Mouse (Mus musculus): ENCODE measurements around the gene Zdhhc7. TPM values are rescaled to one million over a fixed set of nuclear protein-coding genes. Genes with fewer than 3 reads are reported as not detected.

Zdhhc7 gene
- total RNA-seq, 2 experiments from 2014 or later, result 33.9 to 35.9 TPM

- TF ChIP-seq CTCF (conservative IDR thresholded peaks at IDR 0.05), result no peak
- no peak overlapping the region; the same call in 1 of the 2 replicates for H3K27ac ChIP-seq
- H3K4me3 ChIP-seq, result no peak overlapping the region
- DNase-seq (ENCODE audit: low spot score in 2 of 2), result no peak
Measured at GRCm38 (mm10) chr8:120126357-120127161, 25.3 kb upstream of the Zdhhc7 start.

- no peak for DNase-seq (ENCODE audit: low spot score in 2 of 2)
- no peak for TF ChIP-seq CTCF (conservative IDR thresholded peaks at IDR 0.05)
- H3K27ac ChIP-seq, result 0 out of 2 replicates have a peak overlapping the region, but pooled peaks have one; percentile 10
- H3K4me3 ChIP-seq, result no peak overlapping the region
Measured at GRCm38 (mm10) chr8:120124836-120125389, 23.6 kb upstream of the Zdhhc7 start.

GRCm38 (mm10) chr8:120124261-120124660 is 23.0 kb upstream of the Zdhhc7 start:
- no peak for DNase-seq (ENCODE audit: low spot score in 2 of 2)
- Histone ChIP-seq H3K4me3 (no peak overlapping the region), H3K27ac (0 out of 2 replicates have a peak overlapping the region, but pooled peaks have one; percentile 10)
- no peak for TF ChIP-seq CTCF (conservative IDR thresholded peaks at IDR 0.05)

GRCm38 (mm10) chr8:120120951-120121350 is 19.7 kb upstream of the Zdhhc7 start:
- no peak for DNase-seq (ENCODE audit: low spot score in 2 of 2)
- no peak for TF ChIP-seq CTCF (conservative IDR thresholded peaks at IDR 0.05)
- no peak overlapping the region for H3K4me3 ChIP-seq
- no peak overlapping the region for H3K27ac ChIP-seq

- no peak overlapping the region for H3K27ac ChIP-seq
- no peak overlapping the region for H3K4me3 ChIP-seq
- DNase-seq (ENCODE audit: low spot score in 2 of 2), result no peak
- no peak for TF ChIP-seq CTCF (conservative IDR thresholded peaks at IDR 0.05)
Measured at GRCm38 (mm10) chr8:120119931-120120330, 18.6 kb upstream of the Zdhhc7 start.

- no peak overlapping the region for H3K4me3 ChIP-seq
- no peak overlapping the region for H3K27ac ChIP-seq
- no peak for DNase-seq (ENCODE audit: low spot score in 2 of 2)
- no peak for TF ChIP-seq CTCF (conservative IDR thresholded peaks at IDR 0.05)
Measured at GRCm38 (mm10) chr8:120119429-120119828, 18.1 kb upstream of the Zdhhc7 start.

- no peak overlapping the region for H3K27ac ChIP-seq
- no peak overlapping the region for H3K4me3 ChIP-seq
- DNase-seq (ENCODE audit: low spot score in 2 of 2), result no peak
- no peak for TF ChIP-seq CTCF (conservative IDR thresholded peaks at IDR 0.05)
Measured at GRCm38 (mm10) chr8:120118847-120119246, 17.6 kb upstream of the Zdhhc7 start.

GRCm38 (mm10) chr8:120118162-120118561 is 16.9 kb upstream of the Zdhhc7 start:
- no peak for DNase-seq (ENCODE audit: low spot score in 2 of 2)
- H3K27ac ChIP-seq, result no peak overlapping the region
- H3K4me3 ChIP-seq, result no peak overlapping the region
- no peak for TF ChIP-seq CTCF (conservative IDR thresholded peaks at IDR 0.05)

- Histone ChIP-seq H3K4me3 (no peak overlapping the region), H3K27ac (no peak overlapping the region)
- no peak for DNase-seq (ENCODE audit: low spot score in 2 of 2)
- TF ChIP-seq CTCF (conservative IDR thresholded peaks at IDR 0.05), result no peak
Measured at GRCm38 (mm10) chr8:120116600-120116999, 15.3 kb upstream of the Zdhhc7 start.

- DNase-seq (ENCODE audit: low spot score in 2 of 2), result peak; percentile 24 to 46
- Histone ChIP-seq H3K27ac (peak overlapping the region; percentile 81), H3K4me3 (peak overlapping the region; percentile 80)
- TF ChIP-seq CTCF (conservative IDR thresholded peaks at IDR 0.05), result no peak
Measured at GRCm38 (mm10) chr8:120114315-120114841, 13.1 kb upstream of the Zdhhc7 start.

- Histone ChIP-seq H3K27ac (peak within 1 kb of the TSS; percentile 97), H3K4me3 (peak within 1 kb of the TSS; percentile 80)
- peak; percentile 84 for TF ChIP-seq CTCF (conservative IDR thresholded peaks at IDR 0.05)
- DNase-seq (ENCODE audit: low spot score in 2 of 2), result peak; percentile 100
Measured at GRCm38 (mm10) chr8:120113758-120114255, 12.5 kb upstream of the Zdhhc7 start, which contains the start of gene 6430548M08Rik. TSS of gene 6430548M08Rik (plus strand) at chr8:120114152.

- peak overlapping the region; percentile 76 for H3K4me3 ChIP-seq
- no peak for TF ChIP-seq CTCF (conservative IDR thresholded peaks at IDR 0.05)
- no peak for DNase-seq (ENCODE audit: low spot score in 2 of 2)
Measured at GRCm38 (mm10) chr8:120113306-120113705, 12.0 kb upstream of the Zdhhc7 start.

GRCm38 (mm10) chr8:120112535-120112934 is 11.3 kb upstream of the Zdhhc7 start:
- H3K27ac ChIP-seq, result peak overlapping the region; percentile 97; the same call in 1 of the 2 replicates
- no peak for DNase-seq (ENCODE audit: low spot score in 2 of 2)
- no peak for TF ChIP-seq CTCF (conservative IDR thresholded peaks at IDR 0.05)

More at GRCm38 (mm10) chr8:120113306-120113705, 12.0 kb upstream of the Zdhhc7 start:
- H3K27ac ChIP-seq, result peak overlapping the region; percentile 97

More at GRCm38 (mm10) chr8:120112535-120112934, 11.3 kb upstream of the Zdhhc7 start:
- H3K4me3 ChIP-seq, result no peak overlapping the region
